Mouse (Mus musculus) layer of hippocampus, postnatal 25 days (tissue): ENCODE measurements around the gene Ice2. TPM values are rescaled to one million over a fixed set of nuclear protein-coding genes. Genes with fewer than 3 reads are reported as not detected.

Experiments used
- DNase-seq, 2 experiments: peaks; one replicate each; pipeline ENCODE4 v3.0.0; 2022; ENCODE audit warnings: mixed read lengths in 2 of 2, low spot score in 1 of 2; ENCODE audit errors: extremely low spot score in 1 of 2
- total RNA-seq, 2 experiments: library from RNA; stranded (reverse); gene quantifications; 2 replicates each; pipeline ENCODE4 v1.2.3; 2021

Gene Ice2
- 10 to 100 TPM in 1 of 2 experiments, 1 to 10 TPM in 1; 9.8 to 10.9 TPM for total RNA-seq

DNA sequence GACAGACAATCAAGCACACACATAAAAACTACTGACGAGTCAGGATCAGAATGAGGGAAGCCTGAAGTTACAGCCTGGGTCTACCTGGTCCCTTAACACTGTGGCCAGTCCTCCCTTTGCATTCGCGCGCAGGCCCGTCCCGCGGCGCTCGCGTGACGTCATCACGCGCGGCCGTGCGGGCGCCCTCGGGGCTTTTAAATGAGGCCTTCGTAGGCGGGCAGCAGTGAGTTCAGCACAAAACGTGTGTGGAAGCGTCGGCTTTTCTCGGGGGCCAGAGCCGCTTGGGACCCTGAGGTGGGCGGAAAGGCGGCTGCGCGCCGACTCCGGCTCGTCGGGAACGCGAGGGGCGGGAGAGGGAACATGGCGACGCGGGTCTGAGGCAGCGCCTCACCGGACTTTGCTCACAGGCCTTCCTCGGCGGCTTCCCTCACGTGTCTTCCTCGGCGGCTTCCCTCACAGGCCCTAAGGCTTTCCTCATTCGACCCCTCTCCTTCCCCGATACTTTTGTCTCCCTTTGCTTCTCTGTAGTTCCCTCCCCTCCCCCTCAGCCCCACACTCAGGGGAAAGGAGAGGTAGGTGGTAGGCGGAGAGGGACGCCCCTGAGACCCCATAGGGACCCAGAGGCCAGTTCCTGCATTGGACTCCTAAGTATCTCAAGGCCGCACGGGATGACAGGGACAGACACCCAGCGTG is at the start of gene Ice2:
Gene Ice2, plus strand, starts transcription at position 147 of the 693 bp plus-strand sequence.
- peak; percentile 63 to 64 for DNase-seq

- no peak for DNase-seq
These were observed 48.2 kb upstream of the Ice2 start for GRCm38 (mm10) chr9:69349537-69349936.

- no peak for DNase-seq
These were observed 43.5 kb upstream of the Ice2 start for GRCm38 (mm10) chr9:69354228-69354627.

- peak; percentile 30 to 65 for DNase-seq
These were observed 39.9 kb upstream of the Ice2 start for GRCm38 (mm10) chr9:69357834-69358233.

DNA sequence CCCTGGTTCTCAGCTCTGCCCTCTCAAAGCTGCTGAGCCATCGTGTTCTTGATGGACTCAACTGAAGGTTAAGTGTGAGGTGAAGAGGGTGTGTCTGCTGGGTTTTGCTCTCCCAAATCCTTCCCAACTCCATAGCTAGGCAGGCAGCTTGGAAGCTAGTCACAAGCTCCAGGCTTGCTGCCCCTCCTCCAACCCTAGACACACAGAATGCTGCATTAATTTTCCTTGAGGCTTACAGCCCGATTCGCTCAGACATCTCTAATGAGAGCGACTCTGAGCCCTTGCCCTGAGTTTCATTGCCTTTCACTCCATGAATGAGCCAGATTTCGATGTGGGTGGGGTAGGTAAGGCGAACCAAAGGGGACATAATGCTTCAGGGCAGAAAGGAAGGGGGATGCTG is 38.9 kb upstream of the Ice2 start:
- DNase-seq, result no peak

DNA sequence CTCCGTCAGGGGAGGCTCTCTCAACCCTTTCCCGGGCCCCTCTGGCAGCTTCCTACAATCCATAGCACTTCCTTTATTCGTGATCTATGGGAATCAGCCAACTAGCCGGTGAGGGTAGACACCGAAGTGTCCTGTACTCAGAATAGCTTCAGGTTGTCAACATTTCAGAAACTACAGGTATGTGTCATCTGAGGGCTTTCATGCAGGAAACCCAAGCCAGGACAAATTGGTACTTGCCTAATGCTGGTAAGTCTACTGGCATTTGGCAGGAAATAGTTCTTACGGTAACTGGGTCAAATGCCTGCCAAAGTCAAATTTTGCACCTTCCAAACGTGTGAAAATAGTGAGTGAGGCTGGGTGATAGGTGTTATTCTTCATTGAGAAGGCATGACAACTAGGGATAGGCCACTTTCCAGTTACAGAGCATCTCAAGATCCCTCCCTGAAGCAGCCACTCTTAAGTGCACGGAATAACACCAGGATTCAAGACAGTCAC is 35.7 kb upstream of the Ice2 start:
- DNase-seq, result no peak

- no peak for DNase-seq
These were observed 34.9 kb upstream of the Ice2 start for GRCm38 (mm10) chr9:69362766-69363165.

DNA sequence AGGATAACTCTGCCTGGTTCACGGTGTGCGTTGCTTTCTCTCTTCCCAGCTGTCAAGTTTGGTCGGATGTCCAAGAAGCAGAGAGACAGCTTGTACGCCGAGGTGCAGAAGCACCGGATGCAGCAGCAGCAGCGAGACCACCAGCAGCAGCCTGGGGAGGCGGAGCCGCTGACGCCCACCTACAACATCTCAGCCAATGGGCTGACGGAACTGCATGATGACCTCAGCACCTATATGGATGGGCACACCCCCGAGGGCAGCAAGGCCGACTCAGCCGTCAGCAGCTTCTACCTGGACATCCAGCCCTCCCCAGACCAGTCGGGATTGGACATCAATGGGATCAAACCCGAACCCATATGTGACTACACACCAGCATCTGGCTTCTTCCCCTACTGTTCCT is 33.6 kb upstream of the Ice2 start:
- no peak for DNase-seq

- no peak for DNase-seq
These were observed 30.7 kb upstream of the Ice2 start for GRCm38 (mm10) chr9:69367055-69367454.

- DNase-seq, result peak; percentile 40 to 71
These were observed 29.6 kb upstream of the Ice2 start for GRCm38 (mm10) chr9:69368071-69368470.

- no peak for DNase-seq
These were observed 26.5 kb upstream of the Ice2 start for GRCm38 (mm10) chr9:69371046-69371724.

DNA sequence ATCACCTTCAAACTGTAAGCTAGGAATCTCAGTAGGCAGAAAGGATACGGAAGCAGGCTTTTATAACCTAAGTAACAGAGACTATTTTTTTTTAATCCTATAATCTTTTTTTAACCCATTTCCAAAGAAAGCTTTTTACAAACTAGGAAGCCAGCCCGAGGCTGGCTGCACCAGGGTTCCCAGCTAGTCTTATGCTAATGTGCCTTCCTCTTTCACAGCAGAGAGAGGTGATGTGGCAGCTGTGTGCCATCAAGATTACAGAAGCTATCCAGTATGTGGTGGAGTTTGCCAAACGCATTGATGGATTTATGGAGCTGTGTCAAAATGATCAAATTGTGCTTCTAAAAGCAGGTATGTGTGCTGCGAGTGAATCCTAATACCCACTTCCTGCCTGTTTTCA is 24.8 kb upstream of the Ice2 start:
- no peak for DNase-seq

DNA sequence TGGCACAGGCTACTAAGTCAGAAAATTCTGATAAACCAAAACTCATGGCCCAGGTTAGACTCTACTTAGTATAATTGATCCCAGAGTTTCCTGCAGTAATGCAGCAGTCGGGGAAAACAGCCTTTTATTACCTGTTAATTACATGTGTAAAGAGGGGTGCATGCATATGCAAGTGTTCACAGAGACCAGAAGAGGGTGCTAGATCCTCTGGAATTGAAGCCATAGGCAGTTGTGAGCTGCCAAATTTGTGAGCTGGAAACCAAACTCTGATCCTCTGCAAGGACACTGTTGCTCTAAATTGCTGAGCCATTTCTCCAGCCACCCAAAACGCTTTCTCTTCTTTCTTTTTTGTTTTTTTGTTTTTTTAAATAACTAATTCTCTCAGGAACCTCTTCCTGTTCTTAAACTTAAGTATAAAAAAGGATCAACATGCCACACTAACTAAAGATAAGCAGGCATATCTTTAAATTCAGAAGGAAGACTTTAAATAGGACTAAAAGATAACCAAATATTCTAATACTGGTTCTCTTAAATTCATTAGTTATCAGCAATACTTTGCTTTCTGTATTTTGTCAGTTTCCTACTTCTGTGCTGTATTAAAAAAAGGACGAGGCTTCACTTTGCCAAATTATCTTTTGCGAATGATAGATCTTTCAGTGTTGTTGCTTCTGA is 20.6 kb upstream of the Ice2 start:
- DNase-seq, result no peak

- DNase-seq, result no peak
These were observed 20.1 kb upstream of the Ice2 start for GRCm38 (mm10) chr9:69377654-69378045.

DNA sequence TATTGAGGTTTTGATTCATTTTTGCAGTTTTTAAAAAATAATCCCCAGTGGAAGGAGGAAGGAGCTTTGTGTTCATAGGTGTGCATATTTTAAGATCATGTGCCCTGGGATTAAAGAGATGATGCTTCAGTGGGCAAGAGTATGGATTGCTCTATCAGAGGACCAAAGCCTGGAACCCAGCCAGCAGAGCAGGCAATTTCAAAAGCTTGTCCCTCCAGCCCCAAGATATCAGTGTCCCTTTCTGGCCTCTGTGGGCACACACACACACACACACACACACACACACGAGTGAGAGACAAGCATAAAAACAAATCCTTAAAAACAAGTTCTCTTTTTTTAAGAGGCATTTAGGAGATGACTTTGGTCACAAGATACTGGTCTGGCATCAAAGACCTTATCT is 17.2 kb upstream of the Ice2 start:
- DNase-seq, result no peak

DNA sequence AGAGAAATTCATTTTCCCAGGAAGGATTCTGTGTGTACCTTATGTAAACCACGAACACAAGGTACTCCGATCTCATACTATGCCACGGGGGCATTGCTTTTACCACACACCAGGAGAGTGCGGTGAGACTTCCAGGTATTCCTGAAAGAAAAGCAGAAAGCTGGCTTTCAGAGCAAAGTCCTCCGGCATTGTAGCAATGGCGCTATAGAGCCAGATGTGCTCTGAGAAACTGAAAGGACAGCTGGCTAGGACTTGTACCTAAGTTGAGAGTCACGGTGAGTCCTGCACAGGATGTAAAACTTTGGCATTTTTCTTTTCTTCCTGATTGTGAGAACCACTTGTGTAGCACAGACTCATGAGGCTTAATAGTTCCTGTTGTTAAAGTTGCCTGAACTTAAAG is 16.0 kb upstream of the Ice2 start:
- DNase-seq, result no peak

GRCm38 (mm10) chr9:69384475-69384874 is 13.2 kb upstream of the Ice2 start:
- DNase-seq, result no peak

DNA sequence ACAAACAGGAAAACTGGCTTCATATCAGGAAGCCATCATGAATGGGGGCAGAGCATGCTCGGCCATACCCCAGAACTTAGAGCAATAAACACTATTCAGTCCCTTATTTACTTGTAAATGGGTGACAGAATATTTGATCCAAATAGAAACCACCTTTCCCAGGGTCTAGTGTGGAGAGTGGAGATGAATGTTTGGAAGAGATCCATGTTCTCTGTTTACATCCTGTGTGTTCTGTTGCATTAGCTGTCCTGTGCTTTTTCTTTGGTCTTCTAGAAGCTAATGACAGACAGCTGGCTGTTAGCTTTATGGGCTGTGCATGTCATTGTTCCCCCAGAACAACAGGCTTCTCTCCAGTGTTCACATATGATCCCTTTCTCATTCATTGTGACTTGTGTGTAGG is 12.8 kb upstream of the Ice2 start:
- no peak for DNase-seq

DNA sequence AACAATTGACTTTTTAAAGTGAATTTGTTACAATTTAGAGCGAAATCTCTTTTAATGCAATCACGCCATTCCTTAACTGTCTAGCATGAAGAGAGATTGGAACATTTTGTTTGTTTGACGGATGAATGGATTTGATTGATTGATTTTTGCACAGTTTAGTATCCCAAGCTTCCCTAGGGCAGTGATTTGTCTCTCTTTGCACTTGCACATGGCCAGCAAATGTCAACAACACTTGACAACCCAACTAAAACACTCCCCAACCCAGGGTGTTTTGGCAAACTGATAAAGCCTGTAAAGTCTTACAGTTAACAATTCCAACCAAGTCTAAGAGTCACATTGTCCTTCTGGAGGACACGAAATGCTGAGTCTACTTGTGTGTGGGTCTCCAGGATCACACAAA is 10.4 kb upstream of the Ice2 start:
- no peak for DNase-seq

DNA sequence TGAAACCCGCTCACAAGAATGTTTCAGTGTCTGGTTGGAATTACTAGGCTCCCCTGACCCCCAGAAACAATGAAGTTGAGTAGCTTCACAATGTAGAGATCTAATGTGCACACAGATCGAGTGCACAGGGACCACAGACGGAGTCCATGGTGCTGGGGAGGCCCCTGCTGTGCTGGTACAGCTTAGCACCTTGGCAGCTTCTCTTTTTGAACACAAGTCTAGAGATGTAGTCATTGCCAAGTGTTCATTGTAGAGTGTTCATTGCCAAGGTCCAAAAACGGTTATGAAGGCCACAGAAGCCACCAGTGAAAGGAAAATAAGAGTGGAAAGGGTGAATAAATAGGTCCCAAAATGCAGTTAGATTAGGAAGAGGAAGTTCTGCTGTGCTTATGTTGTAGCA is 7.1 kb upstream of the Ice2 start:
- no peak for DNase-seq

DNA sequence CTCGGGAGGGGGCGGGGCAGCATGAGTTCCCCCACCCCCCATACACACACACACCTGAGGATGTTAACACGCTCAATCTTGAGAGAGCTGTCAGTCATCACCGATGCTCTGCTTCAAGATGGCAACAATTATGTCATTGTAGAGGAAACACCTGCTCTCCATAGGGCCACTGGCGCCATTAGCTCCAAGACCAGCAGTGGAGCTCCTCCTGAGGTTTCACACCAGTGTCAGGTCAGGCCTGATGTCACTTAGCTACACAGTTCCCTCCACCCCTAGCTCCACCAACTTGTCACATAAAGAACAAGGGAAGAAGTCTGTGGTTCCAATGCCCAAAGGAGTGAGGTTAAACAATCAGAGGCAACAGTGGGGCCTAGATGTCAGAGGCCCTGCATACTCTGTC is 3.5 kb upstream of the Ice2 start:
- DNase-seq, result no peak

DNA sequence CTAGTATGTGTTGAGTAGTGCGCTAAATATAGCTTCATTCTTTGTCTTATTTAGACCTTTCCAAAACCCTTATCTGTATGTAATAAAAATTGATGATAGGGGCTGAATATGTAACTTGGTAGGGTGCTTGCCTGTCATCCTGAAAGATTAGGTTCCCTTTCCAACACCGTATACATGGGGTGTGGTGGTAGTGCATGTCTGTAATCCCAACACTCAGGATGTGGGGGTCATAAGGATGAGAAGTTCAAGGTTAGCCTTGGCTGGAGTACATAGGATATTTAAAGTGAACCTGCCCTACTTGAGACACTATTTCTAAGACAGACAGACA is 310 bp upstream of the Ice2 start:
- DNase-seq, result no peak
